Mouse (Mus musculus) kidney, adult 2 months (tissue): ENCODE data around the gene Bend4.

ENCODE experiments used
- CTCF ChIP-seq: fragments of 200-500 bp; conservative IDR thresholded peaks from 2 replicates; pipeline ENCODE4 v1.5.1; 2011; ENCODE audit warnings: low read depth, mild to moderate bottlenecking, control low read depth, low read length, moderate library complexity, mixed read lengths; ENCODE audit not compliant: insufficient read depth, insufficient read length
- POLR2A ChIP-seq: fragments of 200-500 bp; IDR thresholded peaks from one replicate; pipeline ENCODE4 v1.6.1; 2011; ENCODE audit warnings: low read depth, low read length, control low read depth

DNA sequence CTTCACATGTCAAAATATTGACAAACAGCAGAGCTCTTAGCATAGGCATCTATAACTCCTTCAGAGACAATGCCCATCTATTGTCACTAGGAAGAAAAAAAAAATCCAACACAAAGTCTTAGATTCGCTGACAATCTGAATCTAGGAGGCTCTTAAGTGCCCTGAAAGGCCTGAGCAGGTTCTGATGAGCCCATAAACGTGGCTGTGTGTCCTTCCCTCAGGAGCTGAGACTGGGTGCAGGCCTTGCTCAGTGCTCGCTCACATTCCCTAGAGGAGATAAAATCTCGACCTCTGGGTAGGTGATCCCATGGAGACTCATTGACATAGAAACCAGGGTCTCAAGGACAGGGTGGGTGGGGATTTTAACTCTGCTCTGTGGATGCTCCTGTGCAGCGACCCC lies 2.1 kb downstream of the Bend4 start:
- TF ChIP-seq CTCF (no peak), POLR2A (no peak)
